Mouse (Mus musculus) brain, embryonic 14.5 days (tissue): ENCODE measurements around the gene Desi2.
"Not testable (repeated sequence)": the region's sequence is repeated elsewhere in the genome, so short reads cannot be mapped to it uniquely, and the experiment has no call there.

Source experiments
- CTCF ChIP-seq: fragments of 200-500 bp; IDR thresholded peaks from 2 replicates; pipeline ENCODE4 v1.5.1; 2012; ENCODE audit warnings: inconsistent platforms, mild to moderate bottlenecking, moderate library complexity, borderline replicate concordance; ENCODE audit not compliant: insufficient read depth, insufficient read length; ENCODE audit errors: extremely low read depth
- POLR2A ChIP-seq: fragments of 200-500 bp; IDR thresholded peaks from 2 replicates; pipeline ENCODE4 v1.6.1; 2012; ENCODE audit warnings: mild to moderate bottlenecking, inconsistent platforms, borderline replicate concordance; ENCODE audit not compliant: poor library complexity, insufficient read depth, insufficient read length, severe bottlenecking; ENCODE audit errors: extremely low read depth

GRCm38 (mm10) chr1:178187810-178188209 is 593 bp downstream of the Desi2 start:
- not testable (repeated sequence) for TF ChIP-seq POLR2A
- peak; percentile 25; the same call in 1 of the 2 replicates for TF ChIP-seq CTCF
